Comparison of ENCODE assay signal across 8 mouse cellular contexts in the genomic region with DNA sequence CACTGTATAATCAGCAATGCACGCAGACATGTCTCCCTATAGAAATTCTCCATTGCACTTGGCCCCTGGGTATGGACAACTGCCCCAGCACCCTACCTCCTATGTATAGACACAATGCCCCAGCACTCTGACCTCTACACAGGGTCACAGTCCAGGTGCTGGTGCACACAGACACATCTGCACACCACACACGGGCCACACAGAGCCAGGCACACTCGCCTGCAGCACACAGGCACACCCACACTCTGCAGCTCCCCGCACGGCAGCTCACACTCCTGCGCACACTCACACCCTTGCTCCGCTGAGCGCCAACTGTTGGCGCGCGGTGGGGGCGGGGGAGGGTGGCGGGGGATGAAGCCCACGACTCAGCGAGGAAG.
A peak's percentile ranks its signal among the peaks of the same experiment; 100 is the strongest.
DNase-seq lines count a peak whose midpoint lies in the region; ATAC-seq and TF ChIP-seq lines count a peak whose summit lies in the region.

No protein-coding gene starts in this region.

- no peak for TF ChIP-seq EP300 in liver, embryonic 14.5 days (IDR thresholded peaks at IDR 0.05; ENCODE audit: low read depth)
- no peak for TF ChIP-seq EP300 in stomach, postnatal 0 days (optimal IDR thresholded peaks at IDR 0.05)

- H3K4me2 ChIP-seq in kidney, embryonic 14.5 days (replicated peaks; ENCODE audit: low read depth, low read length) = peak overlapping the region; percentile 58
- H3K4me2 ChIP-seq in forebrain, postnatal 0 days (ENCODE audit: low read depth) = peak overlapping the region; percentile 92
- peak overlapping the region; percentile 63 for H3K4me2 ChIP-seq in liver, embryonic 14.5 days (ENCODE audit: low read depth)
- peak overlapping the region; percentile 81 for H3K4me2 ChIP-seq in stomach, postnatal 0 days (replicated peaks; ENCODE audit: low read depth)

- no peaks in the 10 kb centered on the region for H3K36me3 ChIP-seq in kidney, embryonic 14.5 days (ENCODE audit: control insufficient read depth, insufficient read depth, low read length)
- no peaks in the 10 kb centered on the region for H3K36me3 ChIP-seq in forebrain, postnatal 0 days (ENCODE audit: insufficient read depth)
- H3K36me3 ChIP-seq in liver, embryonic 14.5 days (replicated peaks; ENCODE audit: control insufficient read depth, insufficient read depth, low read depth) = no peaks in the 10 kb centered on the region
- H3K36me3 ChIP-seq in stomach, postnatal 0 days (ENCODE audit: control insufficient read depth, insufficient read depth, low read length) = no peaks in the 10 kb centered on the region

- H3K9me3 ChIP-seq in kidney, embryonic 14.5 days (ENCODE audit: control insufficient read depth, low read length) = no peaks in the 10 kb centered on the region
- H3K9me3 ChIP-seq in forebrain, postnatal 0 days (ENCODE audit: low read length) = no peaks in the 10 kb centered on the region
- H3K9me3 ChIP-seq in liver, embryonic 14.5 days (ENCODE audit: control insufficient read depth, low read length) = no peaks in the 10 kb centered on the region
- no peaks in the 10 kb centered on the region for H3K9me3 ChIP-seq in stomach, postnatal 0 days (ENCODE audit: control insufficient read depth, low read length)

- H3K27ac ChIP-seq in kidney, embryonic 14.5 days (ENCODE audit: low read depth, low read length) = peak overlapping the region; percentile 96
- peak overlapping the region; percentile 92 for H3K27ac ChIP-seq in forebrain, postnatal 0 days (ENCODE audit: low read depth, low read length)
- no peak overlapping the region for H3K27ac ChIP-seq in liver, embryonic 14.5 days
- H3K27ac ChIP-seq in stomach, postnatal 0 days (replicated peaks) = peak overlapping the region; percentile 93

- H3K27me3 ChIP-seq in kidney, embryonic 14.5 days (ENCODE audit: control insufficient read depth, insufficient read depth, low read length) = no peaks in the 10 kb centered on the region
- no peaks in the 10 kb centered on the region for H3K27me3 ChIP-seq in forebrain, postnatal 0 days (ENCODE audit: insufficient read depth, low read length)
- peaks cover 43% of the 10 kb centered on the region for H3K27me3 ChIP-seq in liver, embryonic 14.5 days (ENCODE audit: control insufficient read depth, insufficient read depth, low read length)
- no peaks in the 10 kb centered on the region for H3K27me3 ChIP-seq in stomach, postnatal 0 days (ENCODE audit: control insufficient read depth, insufficient read depth, low read length)

- WGBS in kidney, embryonic 14.5 days = 7% methylated on average over 13 of the region's 15 CpGs
- 3% methylated on average over 14 of the region's 15 CpGs for WGBS in forebrain, postnatal 0 days
- WGBS in liver, embryonic 14.5 days (ENCODE audit: insufficient replicate concordance) = 3% methylated on average over 14 of the region's 15 CpGs
- WGBS in stomach, postnatal 0 days = 4% methylated on average over 13 of the region's 15 CpGs

- DNase-seq in kidney, postnatal 10 days = no peak
- DNase-seq in ZHBTc4 (ENCODE audit: low read depth, low spot score) (peak; percentile 34), adipocyte (ENCODE audit: low spot score) (no peak)
- DNase-seq in forebrain, postnatal 0 days = peak; percentile 44
- no peak for DNase-seq in liver, embryonic 14.5 days (ENCODE audit: low read depth in 3 of 3, low spot score in 3 of 3)
- peak; percentile 42 for DNase-seq in stomach, postnatal 0 days (ENCODE audit: low spot score)
- no peak for DNase-seq in spleen, postnatal 14 days (ENCODE audit: low spot score in 2 of 2)

- no peak for TF ChIP-seq CTCF in forebrain, postnatal 0 days (IDR thresholded peaks at IDR 0.05; ENCODE audit: low read depth)
- TF ChIP-seq CTCF in liver, embryonic 14.5 days (IDR thresholded peaks at IDR 0.05; ENCODE audit: low read depth) = no peak
- no peak for TF ChIP-seq CTCF in stomach, postnatal 0 days (IDR thresholded peaks at IDR 0.05; ENCODE audit: low read depth)

- H3K9ac ChIP-seq in kidney, embryonic 14.5 days (ENCODE audit: low read depth, low read length) = peak overlapping the region; percentile 75
- peak overlapping the region; percentile 74 for H3K9ac ChIP-seq in forebrain, postnatal 0 days
- H3K9ac ChIP-seq in liver, embryonic 14.5 days (replicated peaks) = peak overlapping the region; percentile 5; the same call in 1 of the 2 replicates
- H3K9ac ChIP-seq in stomach, postnatal 0 days (ENCODE audit: low read length) = peak overlapping the region; percentile 84

- peaks cover 61% of the 10 kb centered on the region for H3K4me1 ChIP-seq in kidney, embryonic 14.5 days (ENCODE audit: control insufficient read depth, insufficient read depth, low read length)
- H3K4me1 ChIP-seq in forebrain, postnatal 0 days (ENCODE audit: insufficient read depth) = peaks cover 44% of the 10 kb centered on the region
- peaks cover 0 to 7% of the 10 kb centered on the region in 2 experiments; a peak in 1 of 4 replicates for H3K4me1 ChIP-seq in liver, embryonic 14.5 days (replicated peaks; ENCODE audit: control insufficient read depth in 2 of 2, insufficient read depth in 2 of 2, low read length in 1 of 2)
- H3K4me1 ChIP-seq in stomach, postnatal 0 days (replicated peaks; ENCODE audit: control insufficient read depth, insufficient read depth) = peaks cover 19% of the 10 kb centered on the region

- peak overlapping the region; percentile 47 for H3K4me3 ChIP-seq in kidney, embryonic 14.5 days (ENCODE audit: low read length)
- peak overlapping the region; percentile 39 for H3K4me3 ChIP-seq in forebrain, postnatal 0 days (ENCODE audit: low read depth, low read length)
- peak overlapping the region in 1 of 2 experiments; percentile 42; a peak in 3 of 4 replicates for H3K4me3 ChIP-seq in liver, embryonic 14.5 days (ENCODE audit: insufficient read depth in 1 of 2, low read depth in 2 of 2, low read length in 2 of 2)
- H3K4me3 ChIP-seq in stomach, postnatal 0 days (ENCODE audit: low read depth, low read length) = peak overlapping the region; percentile 46

- no peak for ATAC-seq in kidney, embryonic 14.5 days (ENCODE audit: low FRiP score, low TSS enrichment)
- peak; percentile 51 for ATAC-seq in forebrain, postnatal 0 days
- ATAC-seq in liver, embryonic 14.5 days (ENCODE audit: insufficient read depth) = peak; percentile 32
- peak; percentile 38 for ATAC-seq in stomach, postnatal 0 days (ENCODE audit: low FRiP score, low TSS enrichment)

Comparison
In these comparisons a context has a peak if more than half of its experiments do, and no peak if none do; other contexts are left out.
1. H3K9ac ChIP-seq: peak in every context shown above with its lines; median percentile 84 in stomach, postnatal 0 days; 75 in kidney, embryonic 14.5 days; 74 in forebrain, postnatal 0 days; 5 in liver, embryonic 14.5 days.
2. DNase-seq: peak in ZHBTc4 (single experiment), forebrain, postnatal 0 days (single experiment) and stomach, postnatal 0 days (single experiment); none in kidney, postnatal 10 days (single experiment), liver, embryonic 14.5 days (0 of 3), adipocyte (single experiment) and spleen, postnatal 14 days (0 of 2).
3. Peak in every context shown above with its lines, with median percentiles within 50 percentile points of each other: H3K4me2 ChIP-seq.